8 mouse cellular contexts compared by ENCODE assay signal in the genomic region with DNA sequence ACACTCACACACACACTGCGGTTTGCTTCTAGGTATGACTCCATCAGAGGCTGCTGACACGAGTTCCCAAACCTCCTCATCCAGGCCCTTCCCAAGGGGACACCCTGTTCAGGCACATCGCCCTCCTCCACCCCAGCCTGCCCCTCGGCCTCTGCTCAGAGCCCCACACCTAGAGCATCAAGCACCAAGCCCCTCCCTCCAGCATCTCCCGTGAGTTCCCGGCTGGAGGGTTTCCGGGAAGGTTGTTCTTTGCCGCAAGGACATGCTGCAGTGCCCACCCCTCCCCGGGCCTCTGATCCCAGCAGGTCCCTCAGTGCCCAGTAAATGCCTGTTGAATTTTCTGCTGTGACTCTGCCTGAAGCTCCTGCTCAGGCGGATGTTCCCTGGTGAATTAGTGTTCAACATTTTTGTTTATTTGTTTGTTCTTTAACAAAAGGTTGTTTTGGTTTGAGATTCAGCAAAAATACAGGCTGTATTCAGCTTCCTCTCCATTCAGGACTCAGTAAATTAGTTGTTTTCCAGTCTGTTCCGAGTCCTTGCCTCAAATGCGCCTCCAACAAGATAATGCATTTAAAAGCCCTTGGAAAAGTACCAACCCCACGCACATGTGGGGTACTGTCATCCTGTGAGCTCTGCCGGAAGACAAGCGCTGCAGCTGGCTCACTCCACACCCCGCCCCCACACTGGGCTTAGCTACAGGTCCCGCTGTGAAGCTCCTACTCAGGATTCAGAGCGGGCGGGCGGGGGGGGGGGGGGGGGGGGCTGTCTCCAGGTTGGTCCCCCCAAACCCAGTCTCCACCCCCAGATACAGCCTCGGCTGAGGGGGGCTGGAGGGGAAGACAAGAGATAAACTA. TPM values are rescaled to one million over a fixed set of nuclear protein-coding genes. Genes with fewer than 3 reads are reported as not detected.
A peak's percentile ranks its signal among the peaks of the same experiment; 100 is the strongest.
DNase-seq lines count a peak whose midpoint lies in the region; ATAC-seq and TF ChIP-seq lines count a peak whose summit lies in the region.

No protein-coding gene starts in this region.

- no peaks in the 10 kb centered on the region for H3K27me3 ChIP-seq in heart, embryonic 13.5 days (replicated peaks)
- H3K27me3 ChIP-seq in liver, postnatal 0 days (ENCODE audit: insufficient read depth, low read length) = no peaks in the 10 kb centered on the region

- H3K9me3 ChIP-seq in heart, embryonic 13.5 days = peaks cover 6% of the 10 kb centered on the region; the same call in 1 of the 2 replicates
- H3K9me3 ChIP-seq in liver, postnatal 0 days (ENCODE audit: low read length) = no peaks in the 10 kb centered on the region

- TF ChIP-seq CTCF in liver, postnatal 0 days (IDR thresholded peaks at IDR 0.05; ENCODE audit: low read depth) = no peak

- no peak for ATAC-seq in heart, embryonic 13.5 days (ENCODE audit: extremely low read depth, insufficient number of reproducible peaks, low FRiP score, low TSS enrichment)
- ATAC-seq in liver, postnatal 0 days = no peak

- H3K4me1 ChIP-seq in heart, embryonic 13.5 days = peaks cover 13% of the 10 kb centered on the region
- H3K4me1 ChIP-seq in liver, postnatal 0 days (ENCODE audit: insufficient read depth) = peaks cover 5% of the 10 kb centered on the region

- H3K27ac ChIP-seq in heart, embryonic 13.5 days (replicated peaks) = no peak overlapping the region
- H3K27ac ChIP-seq in liver, postnatal 0 days (ENCODE audit: low read depth) = no peak overlapping the region

- intact Hi-C loops in heart, postnatal 36 days (cut with DNase I) = no loop called here

- H3K4me2 ChIP-seq in heart, embryonic 13.5 days = peak overlapping the region; percentile 61
- peak overlapping the region; percentile 23; the same call in 1 of the 2 replicates for H3K4me2 ChIP-seq in liver, postnatal 0 days (ENCODE audit: low read depth, low read length)

- H3K9ac ChIP-seq in heart, embryonic 13.5 days = peak overlapping the region; percentile 59
- H3K9ac ChIP-seq in liver, postnatal 0 days (replicated peaks) = no peak overlapping the region

- H3K36me3 ChIP-seq in heart, embryonic 13.5 days = peaks cover 37% of the 10 kb centered on the region
- H3K36me3 ChIP-seq in liver, postnatal 0 days (replicated peaks; ENCODE audit: insufficient read depth, low read length) = peaks cover 18% of the 10 kb centered on the region

- WGBS in heart, embryonic 13.5 days = 6% methylated on average over 20 of the region's 21 CpGs
- 12% methylated on average over 20 of the region's 21 CpGs for WGBS in liver, postnatal 0 days (ENCODE audit: insufficient replicate concordance)

- H3K4me3 ChIP-seq in heart, embryonic 13.5 days = peak overlapping the region; percentile 26
- no peak overlapping the region for H3K4me3 ChIP-seq in liver, postnatal 0 days (ENCODE audit: low read depth, low read length)

- TF ChIP-seq EP300 in liver, postnatal 0 days (IDR thresholded peaks at IDR 0.05; ENCODE audit: low read depth) = no peak

- peak; percentile 93 for DNase-seq in heart, adult 11 months
- DNase-seq in heart, postnatal 36 days = no peak
- DNase-seq in embryo, embryonic 10 days (ENCODE audit: low spot score) = peak; percentile 68
- DNase-seq in kidney, postnatal 4 days = peak; percentile 71 to 81
- DNase-seq in liver, postnatal 0 days = peak; percentile 39
- DNase-seq in right cerebral cortex, postnatal 14 days = peak; percentile 85
- DNase-seq in natural killer cell, adult 2 months (ENCODE audit: low spot score in 2 of 2) = no peak

RNA-seq across cellular contexts. Expression of a gene that starts 16.6 kb away (rescaled TPM):
- total RNA-seq in heart, postnatal 36 days (2021) = 10 to 100 TPM; 71.2 to 75.8 TPM
- 37.8 and 41.4 TPM in 2 replicates for polyA plus RNA-seq in heart, embryonic 13.5 days (2015; fragmentation: Nextera tagmentation; extraction: Ambion mirVana)
- 30.8 and 32.0 TPM in 2 replicates for polyA plus RNA-seq in liver, postnatal 0 days (2015; fragmentation: Nextera tagmentation; extraction: Ambion mirVana)

RNA-seq across cellular contexts. Expression of a gene that starts 50.6 kb away (rescaled TPM):
- 10 to 100 TPM; 20.5 to 23.7 TPM for total RNA-seq in heart, postnatal 36 days (2021)
- polyA plus RNA-seq in heart, embryonic 13.5 days (2015; fragmentation: Nextera tagmentation; extraction: Ambion mirVana) = 8.6 and 9.3 TPM in 2 replicates
- polyA plus RNA-seq in liver, postnatal 0 days (2015; fragmentation: Nextera tagmentation; extraction: Ambion mirVana) = 2.4 and 2.9 TPM in 2 replicates

Comparison
In these comparisons a context has a peak if more than half of its experiments do, and no peak if none do; other contexts are left out.
1. DNase-seq: peak in heart, adult 11 months (single experiment), embryo, embryonic 10 days (single experiment), kidney, postnatal 4 days (2 of 2), liver, postnatal 0 days (single experiment) and right cerebral cortex, postnatal 14 days (single experiment); none in heart, postnatal 36 days (0 of 2) and natural killer cell, adult 2 months (0 of 2).